Mouse (Mus musculus): ENCODE data around the gene Tex50. TPM values are rescaled to one million over a fixed set of nuclear protein-coding genes. Genes with fewer than 3 reads are reported as not detected.

Gene Tex50
- total and polyA plus RNA-seq, 3 experiments, result not detected

- Histone ChIP-seq H3K79me2 (ENCODE audit: control insufficient read depth, insufficient read depth, low read length, poor library complexity) (no peaks in the 10 kb centered on the region), H3K9me3 (replicated peaks; ENCODE audit: insufficient read depth, low read length) (no peaks in the 10 kb centered on the region), H3K27ac (ENCODE audit: control insufficient read depth, low read depth, low read length) (no peak overlapping the region), H3K9ac (ENCODE audit: control insufficient read depth, low read depth, low read length, poor library complexity, severe bottlenecking) (peak overlapping the region; percentile 67), H3K4me3 (ENCODE audit: control insufficient read depth in 1 of 2, insufficient read depth in 1 of 2, low read depth in 2 of 2, low read length in 2 of 2) (peak overlapping the region; percentile 64 to 72), H3K4me1 (ENCODE audit: control insufficient read depth in 1 of 2, insufficient read depth in 2 of 2, low read length in 2 of 2) (0 out of 4 replicates have a peak, but pooled peaks cover 0 to 4% of the 10 kb centered on the region in 2 experiments), H3K27me3 (ENCODE audit: control insufficient read depth in 1 of 2, insufficient read depth in 2 of 2, low read length in 2 of 2) (peaks cover 8 to 14% of the 10 kb centered on the region in 2 experiments; a peak in 3 of 4 replicates), H3K36me3 (ENCODE audit: control insufficient read depth in 1 of 2, insufficient read depth in 2 of 2, low read length in 2 of 2) (no peaks in the 10 kb centered on the region)
- TF ChIP-seq MEF2A (IDR thresholded peaks at IDR 0.05; ENCODE audit: extremely low read depth, insufficient replicate concordance, low read depth, low read length, poor library complexity, severe bottlenecking), result no peak
- TF ChIP-seq JUND (IDR thresholded peaks at IDR 0.05; ENCODE audit: low read depth, low read length), result no peak
- no peak for TF ChIP-seq ZKSCAN1 (IDR thresholded peaks at IDR 0.05; ENCODE audit: low read depth, low read length)
- TF ChIP-seq ETS1 (IDR thresholded peaks at IDR 0.05; ENCODE audit: low read depth, low read length), result no peak
- no peak for TF ChIP-seq HCFC1 (IDR thresholded peaks at IDR 0.05; ENCODE audit: low read depth, low read length)
- 0 out of 2 replicates have a peak, but pooled peaks have one; percentile 6 for TF ChIP-seq TCF12 (IDR thresholded peaks at IDR 0.05; ENCODE audit: low read depth, low read length)
- peak; percentile 71 for TF ChIP-seq SMC3 (IDR thresholded peaks at IDR 0.05; ENCODE audit: low read depth, low read length)
- TF ChIP-seq POLR2AphosphoS5 (IDR thresholded peaks at IDR 0.05; ENCODE audit: borderline replicate concordance, low read depth, low read length), result no peak
- no peak for TF ChIP-seq USF2 (IDR thresholded peaks at IDR 0.05; ENCODE audit: borderline replicate concordance in 1 of 2, insufficient read depth in 1 of 2, low read depth in 1 of 2, low read length in 2 of 2)
- TF ChIP-seq GABPA (IDR thresholded peaks at IDR 0.05; ENCODE audit: low read depth, low read length), result no peak
- TF ChIP-seq MYB (IDR thresholded peaks at IDR 0.05; ENCODE audit: low read depth, low read length), result no peak
- no peak for TF ChIP-seq NELFE (IDR thresholded peaks at IDR 0.05; ENCODE audit: low read depth, low read length)
- TF ChIP-seq BHLHE40 (IDR thresholded peaks at IDR 0.05; ENCODE audit: borderline replicate concordance, low read depth, low read length), result peak; percentile 49; the same call in 1 of the 2 replicates
- no peak for TF ChIP-seq MAFK (IDR thresholded peaks at IDR 0.05; ENCODE audit: borderline replicate concordance, low read depth, low read length)
- TF ChIP-seq MYC (IDR thresholded peaks at IDR 0.05; ENCODE audit: low read depth, low read length), result no peak
- no peak for TF ChIP-seq MAZ (IDR thresholded peaks at IDR 0.05; ENCODE audit: low read depth, low read length)
- TF ChIP-seq TBP (IDR thresholded peaks at IDR 0.05; ENCODE audit: low read depth, low read length), result no peak
- 0 out of 2 replicates have a peak, but pooled peaks have one; percentile 32 for TF ChIP-seq MXI1 (IDR thresholded peaks at IDR 0.05; ENCODE audit: low read depth, low read length)
- no peak for TF ChIP-seq USF1 (IDR thresholded peaks at IDR 0.05; ENCODE audit: low read depth, low read length)
- peak; percentile 82 for TF ChIP-seq RAD21 (IDR thresholded peaks at IDR 0.05; ENCODE audit: low read depth, low read length)
- no peak for TF ChIP-seq CHD1 (IDR thresholded peaks at IDR 0.05; ENCODE audit: low read depth, low read length)
- TF ChIP-seq ELF1 (IDR thresholded peaks at IDR 0.05; ENCODE audit: low read depth, low read length), result no peak
- TF ChIP-seq TAL1 (IDR thresholded peaks at IDR 0.05; ENCODE audit: low read length), result no peak
- TF ChIP-seq RCOR1 (IDR thresholded peaks at IDR 0.05; ENCODE audit: low read depth, low read length), result no peak
- no peak for TF ChIP-seq E2F4 (IDR thresholded peaks at IDR 0.05; ENCODE audit: borderline replicate concordance, low read depth, low read length)
- TF ChIP-seq MAX (IDR thresholded peaks at IDR 0.05; ENCODE audit: low read length), result no peak
- no peak for TF ChIP-seq POLR2AphosphoS2 (IDR thresholded peaks at IDR 0.05; ENCODE audit: low read length)
- no peak for TF ChIP-seq EP300 (IDR thresholded peaks at IDR 0.05; ENCODE audit: low read depth in 1 of 2, low read length in 2 of 2)
- TF ChIP-seq NRF1 (IDR thresholded peaks at IDR 0.05; ENCODE audit: insufficient read depth, low read depth, low read length, poor library complexity, severe bottlenecking), result peak; percentile 58
- TF ChIP-seq UBTF (IDR thresholded peaks at IDR 0.05; ENCODE audit: borderline replicate concordance, insufficient read depth, low read depth, low read length), result no peak
- peak; percentile 54 for TF ChIP-seq ZC3H11A (IDR thresholded peaks at IDR 0.05; ENCODE audit: low read depth, low read length)
- TF ChIP-seq POLR2A (IDR thresholded peaks at IDR 0.05; ENCODE audit: control insufficient read depth in 1 of 2, insufficient read depth in 1 of 2, low read depth in 1 of 2, low read length in 2 of 2, poor library complexity in 1 of 2), result no peak
- no peak for TF ChIP-seq ZNF384 (IDR thresholded peaks at IDR 0.05; ENCODE audit: low read depth, low read length)
- TF ChIP-seq KAT2A (conservative IDR thresholded peaks at IDR 0.05; ENCODE audit: low read depth, low read length), result no peak
- no peak; the same call in 1 of the 2 replicates for TF ChIP-seq SIN3A (IDR thresholded peaks at IDR 0.05; ENCODE audit: low read length)
- TF ChIP-seq GATA1 (IDR thresholded peaks at IDR 0.05; ENCODE audit: low read depth, low read length), result no peak
- peak in 2 of 3 experiments; percentile 76 to 90; a peak in 5 of 6 replicates for TF ChIP-seq CTCF (IDR thresholded peaks at IDR 0.05 in 2 of 3, conservative IDR thresholded peaks at IDR 0.05 in 1 of 3; ENCODE audit: control insufficient read depth in 1 of 3, insufficient read depth in 1 of 3, low read depth in 2 of 3, low read length in 3 of 3, poor library complexity in 1 of 3, severe bottlenecking in 1 of 3)
- TF ChIP-seq ZMIZ1 (IDR thresholded peaks at IDR 0.05; ENCODE audit: low read depth, low read length), result no peak
- DNase-seq (ENCODE audit: low read depth, low spot score), result peak; percentile 84
Measured at GRCm38 (mm10) chr1:161170651-161171050, 11.5 kb upstream of the Tex50 start.
